In genomic region chr3:122810986-122811385, GRCm38 (mm10) we compare ENCODE assay signal across 18 mouse cellular contexts.
"Had no signal": no experiment of that assay in that cellular context is flagged by ENCODE, and none has a peak within 500 bp of the region (broad histone marks: within the 10 kb centered on the region; RNA-seq: fewer than 3 reads in every experiment).

No protein-coding gene starts in this region.

- H3K4me1 ChIP-seq: midbrain, embryonic 12.5 days; neural tube, embryonic 13.5 days; neural tube, embryonic 15.5 days had no signal

- H3K4me3 ChIP-seq: midbrain, embryonic 10.5 days; midbrain, embryonic 12.5 days; myocyte; neural tube, embryonic 13.5 days; neural tube, embryonic 15.5 days had no signal

- H3K4me2 ChIP-seq: lung, embryonic 14.5 days; midbrain, embryonic 12.5 days; neural tube, embryonic 13.5 days; neural tube, embryonic 15.5 days had no signal

- H3K9me3 ChIP-seq: midbrain, embryonic 10.5 days; midbrain, embryonic 12.5 days; neural tube, embryonic 13.5 days; neural tube, embryonic 15.5 days had no signal

- H3K9ac ChIP-seq: lung, embryonic 14.5 days; midbrain, embryonic 12.5 days; neural tube, embryonic 13.5 days; neural tube, embryonic 15.5 days had no signal

- H3K27ac ChIP-seq: midbrain, embryonic 10.5 days; midbrain, embryonic 12.5 days; neural tube, embryonic 13.5 days; neural tube, embryonic 15.5 days had no signal

- ATAC-seq: midbrain, embryonic 16.5 days had no signal

- DNase-seq: lung, adult 18-20 months; lung, embryonic 14.5 days; lung, postnatal 10 days; lung, postnatal 4 days; midbrain, embryonic 14.5 days; retina, postnatal 1 day; right cerebral cortex, postnatal 14 days; right cerebral cortex, postnatal 4 days; spleen, adult 18-20 months; thymus, adult 2 months; thymus, postnatal 25 days; thymus, postnatal 4 days had no signal

- H3K27me3 ChIP-seq: midbrain, embryonic 12.5 days; neural tube, embryonic 13.5 days; neural tube, embryonic 15.5 days had no signal

- H3K36me3 ChIP-seq: midbrain, embryonic 12.5 days; neural tube, embryonic 13.5 days; neural tube, embryonic 15.5 days had no signal
